Mouse (Mus musculus) bone marrow macrophage, adult 2 months (primary cell): ENCODE results near the gene Itga9.

Source experiments
- CTCF ChIP-seq: IDR thresholded peaks from 2 replicates; pipeline ENCODE4 v1.5.1; 2012; ENCODE audit warnings: low read depth, mild to moderate bottlenecking, low read length, moderate library complexity
- POLR2A ChIP-seq: IDR thresholded peaks from 2 replicates; pipeline ENCODE4 v1.6.1; 2012; ENCODE audit warnings: mild to moderate bottlenecking, low read depth, low read length, borderline replicate concordance

DNA sequence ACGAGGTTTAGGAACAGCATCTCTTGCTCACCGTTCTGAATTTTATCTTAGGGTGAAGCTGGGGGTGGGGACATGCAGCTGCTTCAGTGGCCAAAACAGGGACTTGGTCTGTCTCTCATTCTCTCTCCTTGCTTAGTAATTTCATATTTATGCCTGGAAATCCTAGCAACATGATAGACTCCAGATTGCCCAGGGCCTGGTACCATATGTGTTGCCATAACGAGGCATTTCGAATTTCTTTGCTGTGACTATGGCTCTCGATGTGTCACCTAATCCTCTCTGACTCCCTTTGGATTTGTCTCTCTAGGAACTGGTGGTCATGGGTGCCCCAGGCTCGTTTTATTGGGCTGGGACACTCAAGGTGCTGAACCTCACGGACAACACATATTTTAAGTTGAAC lies 51.7 kb downstream of the Itga9 start:
- TF ChIP-seq CTCF (no peak), POLR2A (no peak)
